Mouse (Mus musculus): ENCODE measurements at regions not wholly inside any gene's neighbourhood (a gene's known extent, or its start where the extent isn't known, plus 50 kb on each side); places are given as distances from the start of the nearest gene placed in this dataset.

DNA sequence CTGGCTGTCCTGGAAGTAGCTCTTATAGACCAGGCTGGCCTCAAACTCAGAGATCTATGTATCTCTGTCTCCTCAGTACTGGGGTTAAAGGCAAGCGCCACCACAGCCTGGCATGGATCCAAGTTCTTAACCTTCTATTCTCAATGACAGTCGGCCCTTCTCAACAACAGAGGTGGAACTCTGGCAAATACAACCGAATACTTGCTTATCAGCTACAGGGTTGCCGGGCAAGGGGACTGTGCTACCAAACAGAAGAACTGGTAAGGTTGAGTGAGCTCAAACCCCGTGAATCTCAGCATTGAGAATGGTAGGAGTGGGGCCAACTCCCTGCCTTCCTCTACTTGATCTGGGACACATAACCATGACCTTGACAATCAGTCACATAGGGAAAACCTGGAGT, 75.2 kb upstream of the Osbpl8 start:
- TF ChIP-seq CTCF (IDR thresholded peaks at IDR 0.05; ENCODE audit: extremely low read depth, insufficient read depth, insufficient read length, insufficient replicate concordance) (no peak), POLR2A (IDR thresholded peaks at IDR 0.05; ENCODE audit: low read depth, low read length) (no peak)
